7 mouse cellular contexts compared by ENCODE assay signal in the genomic region with DNA sequence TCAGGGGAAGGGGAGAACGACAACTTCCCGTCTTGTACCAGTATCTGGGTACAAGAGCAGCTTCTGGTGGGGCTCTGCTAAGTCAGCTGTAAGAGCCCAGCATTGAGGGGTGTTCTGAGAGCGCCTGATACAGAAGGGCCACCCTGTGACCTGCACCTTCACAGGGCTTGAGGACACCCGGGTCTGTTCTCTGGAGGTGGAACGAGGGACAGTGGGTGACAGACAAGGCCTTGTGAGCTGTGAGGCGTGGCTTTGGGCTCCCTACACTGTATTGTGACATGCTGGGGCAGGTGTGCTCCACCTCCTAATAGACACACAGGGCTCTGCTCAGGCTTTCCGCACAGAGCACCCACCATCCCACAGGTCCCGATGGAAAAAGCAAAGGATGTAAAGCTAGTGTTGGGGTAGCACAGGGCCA. TPM values are rescaled to one million over a fixed set of nuclear protein-coding genes. Genes with fewer than 3 reads are reported as not detected.
A peak's percentile ranks its signal among the peaks of the same experiment; 100 is the strongest.
DNase-seq lines count a peak whose midpoint lies in the region; ATAC-seq and TF ChIP-seq lines count a peak whose summit lies in the region.

No protein-coding gene starts in this region.

- WGBS in neural tube, embryonic 11.5 days: 48% methylated on average over 8 of the region's 8 CpGs
- WGBS in embryonic facial prominence, embryonic 14.5 days: 31% methylated on average over 8 of the region's 8 CpGs
- WGBS in intestine, embryonic 14.5 days: 37% methylated on average over 8 of the region's 8 CpGs

- ATAC-seq in neural tube, embryonic 11.5 days (ENCODE audit: insufficient read depth, low FRiP score, low TSS enrichment): no peak
- ATAC-seq in embryonic facial prominence, embryonic 14.5 days (ENCODE audit: low read depth): no peak
- ATAC-seq in intestine, embryonic 14.5 days (replicated peaks; ENCODE audit: low FRiP score, low TSS enrichment, low read depth): no peak

- H3K4me3 ChIP-seq in neural tube, embryonic 11.5 days (ENCODE audit: low read depth, low read length): peak overlapping the region; percentile 68
- H3K4me3 ChIP-seq in embryonic facial prominence, embryonic 14.5 days (ENCODE audit: low read depth, low read length): peak overlapping the region; percentile 83
- H3K4me3 ChIP-seq in intestine, embryonic 14.5 days (ENCODE audit: low read depth, low read length): peak overlapping the region; percentile 72
- H3K4me3 ChIP-seq in myocyte: peak overlapping the region; percentile 27

- H3K9me3 ChIP-seq in neural tube, embryonic 11.5 days (ENCODE audit: control insufficient read depth, low read length): no peaks in the 10 kb centered on the region
- no peaks in the 10 kb centered on the region for H3K9me3 ChIP-seq in embryonic facial prominence, embryonic 14.5 days (ENCODE audit: control insufficient read depth, low read length)
- no peaks in the 10 kb centered on the region for H3K9me3 ChIP-seq in intestine, embryonic 14.5 days (ENCODE audit: control insufficient read depth, low read length)

- peak overlapping the region; percentile 79 for H3ac ChIP-seq in myocyte (ENCODE audit: control insufficient read depth, insufficient read length)

- H3K9ac ChIP-seq in neural tube, embryonic 11.5 days (ENCODE audit: low read length): peak overlapping the region; percentile 87
- H3K9ac ChIP-seq in embryonic facial prominence, embryonic 14.5 days (ENCODE audit: low read depth, low read length): peak overlapping the region; percentile 95
- H3K9ac ChIP-seq in intestine, embryonic 14.5 days (ENCODE audit: low read length): peak overlapping the region; percentile 79

- peaks cover 28% of the 10 kb centered on the region for H3K4me1 ChIP-seq in neural tube, embryonic 11.5 days (ENCODE audit: control insufficient read depth, insufficient read depth, low read length)
- peaks cover 24% of the 10 kb centered on the region for H3K4me1 ChIP-seq in embryonic facial prominence, embryonic 14.5 days (ENCODE audit: control insufficient read depth, insufficient read depth, low read length)
- H3K4me1 ChIP-seq in intestine, embryonic 14.5 days (replicated peaks; ENCODE audit: control insufficient read depth, insufficient read depth, low read length): peaks cover 25% of the 10 kb centered on the region

- peaks cover 10% of the 10 kb centered on the region for H3K79me2 ChIP-seq in myocyte (ENCODE audit: control insufficient read depth, insufficient read depth)

- no peak for TF ChIP-seq POLR2A in myocyte (IDR thresholded peaks at IDR 0.05; ENCODE audit: insufficient read length, low read depth)

- H3K36me3 ChIP-seq in neural tube, embryonic 11.5 days (ENCODE audit: control insufficient read depth, insufficient read depth, low read length): peaks cover 7% of the 10 kb centered on the region
- H3K36me3 ChIP-seq in embryonic facial prominence, embryonic 14.5 days (ENCODE audit: control insufficient read depth, insufficient read depth, low read length): peaks cover 27% of the 10 kb centered on the region
- peaks cover 27% of the 10 kb centered on the region for H3K36me3 ChIP-seq in intestine, embryonic 14.5 days (ENCODE audit: control insufficient read depth, insufficient read depth, low read length)
- H3K36me3 ChIP-seq in myocyte (ENCODE audit: control insufficient read depth, insufficient read depth): peaks cover 11% of the 10 kb centered on the region

- peak overlapping the region; percentile 94 for H3K4me2 ChIP-seq in neural tube, embryonic 11.5 days (ENCODE audit: low read depth)
- H3K4me2 ChIP-seq in embryonic facial prominence, embryonic 14.5 days (ENCODE audit: low read depth, low read length): peak overlapping the region; percentile 94
- H3K4me2 ChIP-seq in intestine, embryonic 14.5 days (ENCODE audit: low read length): peak overlapping the region; percentile 59
- peak overlapping the region; percentile 76 for H3K4me2 ChIP-seq in myocyte (ENCODE audit: low read depth)

- no peaks in the 10 kb centered on the region for H3K27me3 ChIP-seq in neural tube, embryonic 11.5 days (ENCODE audit: control insufficient read depth, insufficient read depth, low read length)
- no peaks in the 10 kb centered on the region for H3K27me3 ChIP-seq in embryonic facial prominence, embryonic 14.5 days (replicated peaks; ENCODE audit: control insufficient read depth, insufficient read depth, low read length)
- no peaks in the 10 kb centered on the region for H3K27me3 ChIP-seq in intestine, embryonic 14.5 days (replicated peaks; ENCODE audit: control insufficient read depth, insufficient read depth, low read length)
- H3K27me3 ChIP-seq in myocyte (ENCODE audit: control insufficient read depth, insufficient read depth, insufficient read length): no peaks in the 10 kb centered on the region

- no peak overlapping the region for H3K27ac ChIP-seq in neural tube, embryonic 11.5 days (ENCODE audit: low read depth, low read length)
- 0 out of 2 replicates have a peak overlapping the region, but pooled peaks have one; percentile 84 for H3K27ac ChIP-seq in embryonic facial prominence, embryonic 14.5 days (replicated peaks; ENCODE audit: low read depth, low read length)
- peak overlapping the region; percentile 84 for H3K27ac ChIP-seq in intestine, embryonic 14.5 days (ENCODE audit: low read depth)

- DNase-seq in neural tube, embryonic 11.5 days (ENCODE audit: low spot score): peak; percentile 31
- DNase-seq in neural tube, embryonic 10.5 days (ENCODE audit: extremely low spot score, low spot score): no peak
- DNase-seq in embryonic facial prominence, embryonic 14.5 days (ENCODE audit: low spot score): peak; percentile 46
- DNase-seq in intestine, embryonic 14.5 days (ENCODE audit: low spot score): no peak
- no peak for DNase-seq in adrenal gland, adult 2 months
- DNase-seq in ovary, postnatal 14 days (ENCODE audit: low spot score): no peak

TF ChIP-seq in myocyte, 11 proteins besides CTCF, POLR2A, EP300 and RAD21:
- TF ChIP-seq MYOD1 (IDR thresholded peaks at IDR 0.05; ENCODE audit: control insufficient read depth in 1 of 3, insufficient read length in 2 of 3, low read depth in 2 of 3) (peak in 2 of 3 experiments; percentile 67 to 82), SRF (IDR thresholded peaks at IDR 0.05; ENCODE audit: control insufficient read depth, insufficient read length, low read depth) (no peak)

RNA-seq across cellular contexts. Expression of gene Rnpepl1, which starts 1.1 kb away (rescaled TPM):
- 22.3 and 25.6 TPM in 2 replicates for polyA plus RNA-seq in neural tube, embryonic 11.5 days (2014; fragmentation: Nextera tagmentation; extraction: Ambion mirVana)
- polyA plus RNA-seq in embryonic facial prominence, embryonic 14.5 days (2014; fragmentation: Nextera tagmentation; extraction: Ambion mirVana): 32.9 and 33.9 TPM in 2 replicates
- polyA plus RNA-seq in intestine, embryonic 14.5 days (2014; fragmentation: Nextera tagmentation; extraction: Ambion mirVana): 28.4 and 36.8 TPM in 2 replicates
- polyA plus RNA-seq in myocyte (2012; fragmentation: generic; extraction: Trizol): 48.6 TPM
- total RNA-seq in adrenal gland, adult 2 months (2021): 10 to 100 TPM; 71.2 to 90.8 TPM
- 524 and 593 TPM in 2 replicates for polyA plus RNA-seq in adrenal gland, adult 2 months (2012; rRNA removed)

RNA-seq across cellular contexts. Expression of gene Dusp28, which starts 4.9 kb away (rescaled TPM):
- polyA plus RNA-seq in neural tube, embryonic 11.5 days (2014; fragmentation: Nextera tagmentation; extraction: Ambion mirVana): 8.6 and 9.4 TPM in 2 replicates
- polyA plus RNA-seq in embryonic facial prominence, embryonic 14.5 days (2014; fragmentation: Nextera tagmentation; extraction: Ambion mirVana): 7.0 and 7.2 TPM in 2 replicates
- polyA plus RNA-seq in intestine, embryonic 14.5 days (2014; fragmentation: Nextera tagmentation; extraction: Ambion mirVana): 9.9 and 12.1 TPM in 2 replicates
- polyA plus RNA-seq in myocyte (2012; fragmentation: generic; extraction: Trizol): 40.9 TPM
- 10 to 100 TPM; 12.5 to 17.2 TPM for total RNA-seq in adrenal gland, adult 2 months (2021)
- polyA plus RNA-seq in adrenal gland, adult 2 months (2012; rRNA removed): 97.2 and 107 TPM in 2 replicates

RNA-seq across cellular contexts. Expression of gene Ankmy1, which starts 9.0 kb away (rescaled TPM):
- 0.23 and 0.62 TPM in 2 replicates for polyA plus RNA-seq in neural tube, embryonic 11.5 days (2014; fragmentation: Nextera tagmentation; extraction: Ambion mirVana)
- 0.68 and 0.73 TPM in 2 replicates for polyA plus RNA-seq in embryonic facial prominence, embryonic 14.5 days (2014; fragmentation: Nextera tagmentation; extraction: Ambion mirVana)
- polyA plus RNA-seq in intestine, embryonic 14.5 days (2014; fragmentation: Nextera tagmentation; extraction: Ambion mirVana): 0.30 and 0.79 TPM in 2 replicates
- 2.4 TPM for polyA plus RNA-seq in myocyte (2012; fragmentation: generic; extraction: Trizol)
- 1 to 10 TPM in 1 of 2 experiments, under 1 TPM in 1; 0.69 to 1.0 TPM for total RNA-seq in adrenal gland, adult 2 months (2021)
- polyA plus RNA-seq in adrenal gland, adult 2 months (2012; rRNA removed): 0.18 and 0.26 TPM in 2 replicates

RNA-seq across cellular contexts. Expression of gene Capn10, which starts 22.4 kb away (rescaled TPM):
- polyA plus RNA-seq in neural tube, embryonic 11.5 days (2014; fragmentation: Nextera tagmentation; extraction: Ambion mirVana): 39.2 and 43.4 TPM in 2 replicates
- polyA plus RNA-seq in embryonic facial prominence, embryonic 14.5 days (2014; fragmentation: Nextera tagmentation; extraction: Ambion mirVana): 24.4 and 28.2 TPM in 2 replicates
- 25.6 and 26.5 TPM in 2 replicates for polyA plus RNA-seq in intestine, embryonic 14.5 days (2014; fragmentation: Nextera tagmentation; extraction: Ambion mirVana)
- 23.6 TPM for polyA plus RNA-seq in myocyte (2012; fragmentation: generic; extraction: Trizol)
- 10 to 100 TPM; 16.1 to 18.3 TPM for total RNA-seq in adrenal gland, adult 2 months (2021)
- 45.9 and 50.7 TPM in 2 replicates for polyA plus RNA-seq in adrenal gland, adult 2 months (2012; rRNA removed)

RNA-seq across cellular contexts. Expression of gene Gpr35, which starts 38.9 kb away (rescaled TPM):
- polyA plus RNA-seq in neural tube, embryonic 11.5 days (2014; fragmentation: Nextera tagmentation; extraction: Ambion mirVana): 0.13 and 0.55 TPM in 2 replicates
- polyA plus RNA-seq in embryonic facial prominence, embryonic 14.5 days (2014; fragmentation: Nextera tagmentation; extraction: Ambion mirVana): 0.52 and 1.5 TPM in 2 replicates
- polyA plus RNA-seq in intestine, embryonic 14.5 days (2014; fragmentation: Nextera tagmentation; extraction: Ambion mirVana): 5.7 and 7.0 TPM in 2 replicates
- polyA plus RNA-seq in myocyte (2012; fragmentation: generic; extraction: Trizol): 1.0 TPM
- total RNA-seq in adrenal gland, adult 2 months (2021): 1 to 10 TPM in 1 of 2 experiments, under 1 TPM in 1; 0.76 to 2.2 TPM
- 1.2 and 2.1 TPM in 2 replicates for polyA plus RNA-seq in adrenal gland, adult 2 months (2012; rRNA removed)

Comparison
In these comparisons a context has a peak if more than half of its experiments do, and no peak if none do; other contexts are left out.
1. DNase-seq: peak in neural tube, embryonic 11.5 days (single experiment) and embryonic facial prominence, embryonic 14.5 days (single experiment); none in neural tube, embryonic 10.5 days (single experiment), intestine, embryonic 14.5 days (single experiment), adrenal gland, adult 2 months (single experiment) and ovary, postnatal 14 days (single experiment).
2. H3K4me3 ChIP-seq: peak in every context shown above with its lines; median percentile 83 in embryonic facial prominence, embryonic 14.5 days; 72 in intestine, embryonic 14.5 days; 68 in neural tube, embryonic 11.5 days; 27 in myocyte.
3. RNA of gene Rnpepl1, which starts 1.1 kb away (polyA plus RNA-seq): 524 to 593 TPM in adrenal gland, adult 2 months; 48.6 TPM in myocyte (single experiment), 28.4 to 36.8 TPM in intestine, embryonic 14.5 days, 32.9 to 33.9 TPM in embryonic facial prominence, embryonic 14.5 days and 22.3 to 25.6 TPM in neural tube, embryonic 11.5 days; every median in the first group is over 10 times any median in the second.
4. Peak in every context shown above with its lines, with median percentiles within 50 percentile points of each other: H3K4me2 ChIP-seq and H3K9ac ChIP-seq.